Mouse (Mus musculus) frontal cortex, postnatal 25 days (tissue): ENCODE measurements around the gene Klf15.

Source experiments
- DNase-seq, 2 experiments: peaks; one replicate each; pipeline ENCODE4 v3.0.0; 2022; ENCODE audit warnings: low spot score in 2 of 2

Gene Klf15

DNA sequence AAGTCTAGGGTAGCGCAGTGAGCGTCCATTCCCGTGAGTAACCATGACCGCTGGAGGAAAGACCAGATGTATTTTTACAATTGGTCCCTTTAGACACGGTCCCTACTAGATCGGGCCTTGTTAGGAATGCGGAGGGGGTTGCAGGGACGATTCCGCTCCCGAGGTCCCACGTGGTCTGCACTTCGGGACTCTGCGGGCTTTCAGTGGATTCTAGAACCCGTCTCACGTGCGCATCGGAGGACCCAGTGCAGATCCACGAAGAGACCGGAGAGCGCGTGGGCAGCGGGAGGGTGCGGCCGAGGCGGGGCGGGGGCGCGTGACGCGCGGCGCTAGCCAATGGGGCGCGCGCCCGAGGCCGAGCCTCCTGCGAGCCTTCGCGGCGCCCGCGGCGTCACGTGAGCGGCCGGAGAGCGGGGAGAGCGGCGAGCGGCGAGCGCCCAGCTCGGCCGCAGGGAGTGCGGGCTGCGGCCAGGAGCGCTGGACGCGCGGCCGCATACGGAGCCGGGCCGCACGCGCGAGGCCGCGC lies at the start of gene Klf15:
Klf15 (plus strand) TSS at position 396 of the 526 bp plus-strand sequence.
- DNase-seq, result peak; percentile 61 to 65

- peak; percentile 60 to 74 for DNase-seq
These were observed 39.8 kb upstream of the Klf15 start for GRCm38 (mm10) chr6:90422565-90422964.

DNA sequence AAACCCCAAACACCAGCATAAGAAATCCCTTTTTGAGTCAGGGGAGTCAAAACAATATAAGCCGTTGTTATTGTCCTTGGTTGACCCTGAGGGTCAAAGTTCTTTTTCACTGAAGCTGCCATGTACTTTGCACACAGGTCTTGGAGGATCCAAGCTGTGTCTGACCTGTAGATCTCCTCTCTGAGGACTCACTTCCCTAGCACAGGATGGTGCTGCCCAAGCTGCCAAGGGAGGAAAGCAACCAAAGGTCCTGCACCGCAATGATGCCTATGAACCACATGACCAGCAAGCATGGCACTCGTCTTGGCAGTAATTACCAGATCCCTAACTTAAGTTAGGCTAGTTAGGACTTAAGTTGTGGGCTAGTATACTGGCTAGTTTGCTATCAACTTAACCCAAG lies 37.0 kb upstream of the Klf15 start:
- no peak for DNase-seq

DNA sequence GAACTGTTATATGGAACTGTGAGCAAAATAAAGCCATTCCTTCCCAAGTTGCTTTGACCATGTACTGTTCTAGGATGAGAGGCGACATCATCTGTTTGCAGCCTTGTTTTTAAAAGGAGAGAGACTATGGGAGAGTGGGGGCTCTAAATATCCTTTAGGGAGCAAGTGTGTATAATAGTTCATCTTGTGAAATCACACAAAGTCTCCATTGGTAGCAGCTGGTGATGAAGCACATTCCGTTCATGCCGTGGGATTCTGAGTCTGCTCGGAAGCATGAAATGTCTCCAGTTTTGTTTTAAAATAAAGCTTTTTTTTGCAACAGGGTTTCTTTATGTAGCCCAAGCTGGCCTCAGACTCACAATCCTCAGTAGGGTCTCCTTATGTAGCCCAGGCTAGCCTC lies 36.4 kb upstream of the Klf15 start:
- no peak for DNase-seq

GRCm38 (mm10) chr6:90428380-90428974 lies 33.9 kb upstream of the Klf15 start, which contains the start of gene Cfap100:
Gene Cfap100, minus strand, starts transcription at chr6:90428797.
- peak; percentile 62 to 68 for DNase-seq

DNA sequence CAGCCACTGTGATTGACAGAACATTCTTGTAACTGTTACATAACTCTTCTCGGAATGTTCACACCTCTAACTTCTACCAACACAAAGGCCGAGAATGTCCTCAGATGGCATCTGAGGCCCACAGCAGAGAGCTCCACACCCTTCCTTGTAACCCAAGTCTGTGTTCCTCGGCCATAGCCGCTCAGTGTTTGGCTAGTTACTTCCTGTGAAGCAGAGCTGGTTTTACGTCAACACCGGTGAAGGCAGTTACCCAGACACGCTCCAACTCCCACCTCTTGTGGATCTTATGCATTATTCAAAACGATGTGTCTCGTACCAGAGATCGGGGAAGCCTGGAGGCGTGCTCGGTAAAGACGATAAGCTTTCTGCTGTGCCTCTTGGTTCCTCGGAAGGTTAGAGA lies 32.5 kb upstream of the Klf15 start:
- peak in 1 of 2 experiments; percentile 27 for DNase-seq

GRCm38 (mm10) chr6:90431487-90431886 lies 30.9 kb upstream of the Klf15 start:
- peak in 1 of 2 experiments; percentile 21 for DNase-seq

DNA sequence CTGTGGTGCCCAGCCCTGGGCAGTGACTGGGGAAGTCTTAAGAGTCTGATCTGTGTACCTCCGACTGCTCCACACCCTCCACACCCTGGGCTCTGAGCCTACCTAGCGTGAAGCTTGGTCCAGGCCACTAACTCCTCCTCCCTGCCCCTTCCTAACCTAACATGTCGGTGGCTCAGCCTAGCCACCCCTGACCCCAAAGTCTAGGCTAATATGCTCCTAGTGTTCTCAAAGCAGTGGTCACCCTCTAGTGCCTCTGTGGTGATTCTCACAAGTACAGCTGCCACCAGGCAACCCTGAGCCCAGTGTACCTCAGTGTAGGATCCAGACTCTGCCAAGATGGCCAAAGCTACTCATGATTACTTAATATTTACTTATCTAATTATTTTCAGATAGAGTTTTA lies 27.7 kb upstream of the Klf15 start:
- no peak for DNase-seq

DNA sequence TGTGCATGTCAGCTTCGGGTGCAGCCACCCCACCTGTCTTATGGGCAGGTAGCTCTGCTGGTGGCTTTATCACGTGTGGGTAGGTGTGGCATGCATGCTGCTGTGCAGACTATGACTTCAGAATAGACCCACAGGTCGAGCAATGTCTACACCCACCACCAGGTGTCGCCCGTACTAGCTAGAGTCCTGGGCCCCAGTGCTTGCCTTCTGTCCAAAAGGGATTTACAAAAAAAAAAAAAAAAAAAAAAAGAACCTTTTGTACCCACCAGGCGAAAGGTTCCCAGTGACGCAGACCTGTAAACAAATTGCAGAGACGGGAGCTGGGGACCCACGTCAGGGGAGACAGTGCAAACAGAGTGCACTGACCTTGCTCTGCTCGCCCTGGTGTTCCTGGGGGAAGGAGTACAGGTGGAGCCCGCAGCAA lies 27.2 kb upstream of the Klf15 start:
- peak; percentile 82 for DNase-seq

- no peak for DNase-seq
These were observed 26.0 kb upstream of the Klf15 start for GRCm38 (mm10) chr6:90436192-90436907.

- DNase-seq, result no peak
These were observed 25.3 kb upstream of the Klf15 start for GRCm38 (mm10) chr6:90437041-90437440.

DNA sequence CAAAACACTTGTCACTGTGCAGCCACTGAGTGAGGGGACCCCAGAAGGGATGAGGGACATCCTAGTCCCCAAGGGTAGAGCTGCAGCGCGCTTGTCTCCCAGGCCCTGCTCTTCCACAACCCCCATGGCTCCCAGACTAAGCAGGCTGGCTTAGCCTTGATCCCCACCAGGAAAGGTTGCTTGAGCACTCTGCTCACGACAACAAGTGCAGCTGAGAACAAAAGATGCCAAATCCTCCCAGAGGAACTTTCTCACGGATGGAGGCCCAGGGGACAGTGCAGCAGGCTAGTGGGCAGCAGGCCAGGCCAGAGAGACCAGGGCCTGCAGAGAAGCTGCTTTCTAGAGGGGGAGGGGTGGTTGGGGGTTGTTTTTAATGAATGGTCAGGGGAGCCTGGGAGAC lies 15.5 kb upstream of the Klf15 start:
- no peak for DNase-seq

DNA sequence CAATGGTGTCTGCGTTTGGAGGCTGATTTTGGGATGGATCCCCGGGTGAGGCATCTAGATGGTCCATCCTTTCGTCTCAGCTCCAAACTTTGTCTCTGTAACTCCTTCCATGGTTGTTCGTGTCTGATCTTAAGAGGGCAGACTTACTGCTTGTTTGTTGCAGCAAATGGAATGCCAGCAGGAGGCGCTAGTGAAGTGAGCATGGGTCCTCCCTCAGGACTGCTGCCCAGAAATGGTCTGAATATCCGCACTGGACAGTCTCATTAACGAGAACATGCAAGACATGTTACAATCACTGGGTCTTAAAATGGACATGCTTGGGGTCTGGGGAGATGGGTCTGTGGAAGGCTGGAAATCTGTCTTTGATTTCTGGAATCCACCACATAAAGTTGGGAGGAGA lies 12.2 kb upstream of the Klf15 start:
- DNase-seq, result peak; percentile 73 to 78

DNA sequence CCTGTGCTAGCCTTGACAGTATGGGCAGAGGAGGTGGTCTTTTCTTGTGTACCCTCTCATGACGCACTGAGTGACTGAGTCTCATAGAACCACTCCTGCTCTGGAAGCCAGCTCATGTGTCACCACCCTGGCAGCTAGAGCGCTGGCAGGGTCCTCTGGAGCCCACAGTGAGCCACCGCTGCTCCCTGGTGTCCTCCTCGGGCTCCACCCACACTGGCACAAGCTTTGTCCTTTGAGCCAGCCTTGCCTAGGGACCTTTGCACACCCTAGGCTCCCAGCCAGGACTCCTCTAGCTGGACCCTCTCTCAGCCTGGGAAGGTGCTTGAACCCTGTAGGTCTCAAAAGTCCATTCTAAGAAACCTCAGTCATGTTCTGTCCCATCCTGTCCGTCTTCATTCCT lies 11.7 kb upstream of the Klf15 start:
- DNase-seq, result no peak

DNA sequence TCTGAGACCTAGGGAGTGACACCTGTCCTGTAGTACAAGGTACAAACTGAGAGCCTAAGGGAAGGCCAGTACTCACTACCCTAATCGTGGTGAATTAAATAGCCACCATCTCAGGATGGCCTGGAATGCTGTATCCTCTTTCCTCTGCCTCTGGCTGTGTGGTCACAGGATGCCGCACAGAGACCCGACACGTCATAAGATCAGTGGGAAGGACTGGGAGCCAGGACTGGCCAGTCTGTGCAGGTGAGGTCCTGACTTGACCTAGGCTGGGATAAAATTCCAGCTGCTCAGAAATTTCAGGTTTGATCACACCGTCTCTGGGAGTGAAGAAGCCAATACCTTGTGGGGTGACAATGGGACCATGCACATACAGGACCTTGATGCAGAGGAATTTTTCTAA lies 10.9 kb upstream of the Klf15 start:
- DNase-seq, result no peak

DNA sequence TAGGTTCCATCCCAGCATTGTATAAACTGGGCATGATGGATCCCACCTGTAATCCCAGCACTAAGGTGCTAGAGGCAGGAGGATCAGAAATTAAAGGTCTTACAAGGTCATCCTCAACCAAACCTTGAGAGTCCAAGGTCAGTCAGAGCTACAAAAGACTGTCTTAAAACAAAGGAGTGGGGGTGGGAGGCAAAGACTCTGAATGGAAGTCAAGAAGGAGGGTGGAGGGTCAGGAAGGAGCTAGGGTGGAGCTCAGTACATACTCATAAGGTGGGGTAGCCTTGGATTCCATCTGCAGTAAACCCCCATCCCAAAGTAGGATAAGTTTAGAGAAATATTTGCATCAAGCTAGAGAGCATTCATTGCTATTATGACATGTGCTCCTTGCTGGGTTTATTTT lies 9.8 kb upstream of the Klf15 start:
- DNase-seq, result no peak

DNA sequence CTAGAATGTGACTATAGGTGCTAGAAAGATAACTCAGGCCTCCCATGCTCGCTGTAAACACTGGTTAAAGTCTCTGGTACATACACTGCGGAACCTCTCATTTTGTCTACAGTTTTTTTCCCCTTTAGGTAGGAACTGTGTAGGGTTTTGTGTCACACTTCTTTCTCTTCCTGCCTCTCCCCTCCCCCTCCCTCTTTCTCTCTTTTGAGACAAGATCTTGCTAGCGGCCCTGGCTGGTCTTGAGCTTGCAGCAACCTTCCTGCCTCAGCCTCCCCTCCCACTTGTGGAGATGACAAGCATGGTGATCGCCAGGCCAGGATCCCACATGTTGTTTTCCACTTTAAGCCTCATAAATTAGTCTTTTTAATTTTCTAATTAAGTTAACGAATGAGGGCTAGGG lies 8.6 kb upstream of the Klf15 start:
- DNase-seq, result no peak

- DNase-seq, result no peak
These were observed 5.0 kb upstream of the Klf15 start for GRCm38 (mm10) chr6:90457421-90457820.

DNA sequence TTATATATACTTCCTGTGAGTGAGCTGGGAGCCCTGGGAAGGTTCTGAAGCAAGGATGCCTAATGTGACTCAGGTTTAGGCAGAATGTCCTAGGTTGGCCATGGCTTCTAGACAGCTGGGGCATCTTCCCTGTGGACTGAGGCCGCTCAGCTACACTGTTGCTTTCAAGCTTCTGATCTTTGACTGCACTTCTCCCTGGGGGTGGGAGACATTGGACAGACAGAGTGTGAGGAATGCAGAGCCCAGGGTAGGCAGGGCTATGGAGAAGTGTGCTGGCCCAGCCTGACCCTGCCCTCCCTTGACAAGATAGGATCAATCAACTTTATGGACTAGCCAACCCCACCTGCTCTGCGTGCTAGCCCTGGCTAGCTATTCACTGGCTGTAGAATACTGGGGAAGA lies 1.2 kb upstream of the Klf15 start:
- no peak for DNase-seq

DNA sequence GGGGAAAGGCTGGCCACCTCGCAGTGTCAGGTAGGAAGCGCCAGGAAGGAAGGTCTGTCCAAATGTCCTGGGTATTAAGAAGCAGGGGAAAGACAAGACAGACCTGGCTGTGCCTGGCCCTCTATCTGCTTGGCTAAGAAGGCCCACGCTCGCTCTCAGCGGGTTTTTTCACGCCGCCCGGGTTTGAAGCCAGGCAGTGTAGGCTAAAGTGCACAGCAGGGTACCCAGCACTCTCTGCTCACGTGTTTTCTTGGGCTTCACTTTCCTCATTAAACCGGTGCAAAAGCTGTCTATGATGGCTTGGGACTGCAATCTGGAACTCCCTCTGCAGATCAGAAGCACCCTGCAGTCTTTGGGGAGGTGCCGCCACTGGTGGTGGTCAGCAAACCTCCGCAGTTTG lies 605 bp upstream of the Klf15 start:
- DNase-seq, result no peak

DNA sequence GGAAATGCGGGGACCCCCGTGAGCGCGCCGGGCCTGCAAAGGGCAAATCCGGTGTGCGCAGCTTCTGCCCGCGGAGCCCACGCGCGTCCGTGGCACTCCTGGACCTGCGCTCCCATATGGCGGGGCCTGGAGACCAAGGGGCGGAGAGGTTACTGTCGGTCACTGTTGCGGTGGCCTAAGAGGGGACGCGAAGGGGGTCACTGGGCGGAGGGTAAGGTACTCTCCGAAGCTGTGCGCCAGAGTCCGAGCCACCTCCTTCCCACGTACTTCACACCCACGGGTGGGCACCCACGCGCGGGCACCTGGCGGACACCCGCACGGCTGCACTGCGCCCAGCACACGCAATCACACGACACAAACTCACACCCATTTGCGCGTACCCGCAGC lies 458 bp downstream of the Klf15 start:
- no peak for DNase-seq

GRCm38 (mm10) chr6:90463228-90463862 lies 969 bp downstream of the Klf15 start:
- DNase-seq, result peak; percentile 53 to 68

DNA sequence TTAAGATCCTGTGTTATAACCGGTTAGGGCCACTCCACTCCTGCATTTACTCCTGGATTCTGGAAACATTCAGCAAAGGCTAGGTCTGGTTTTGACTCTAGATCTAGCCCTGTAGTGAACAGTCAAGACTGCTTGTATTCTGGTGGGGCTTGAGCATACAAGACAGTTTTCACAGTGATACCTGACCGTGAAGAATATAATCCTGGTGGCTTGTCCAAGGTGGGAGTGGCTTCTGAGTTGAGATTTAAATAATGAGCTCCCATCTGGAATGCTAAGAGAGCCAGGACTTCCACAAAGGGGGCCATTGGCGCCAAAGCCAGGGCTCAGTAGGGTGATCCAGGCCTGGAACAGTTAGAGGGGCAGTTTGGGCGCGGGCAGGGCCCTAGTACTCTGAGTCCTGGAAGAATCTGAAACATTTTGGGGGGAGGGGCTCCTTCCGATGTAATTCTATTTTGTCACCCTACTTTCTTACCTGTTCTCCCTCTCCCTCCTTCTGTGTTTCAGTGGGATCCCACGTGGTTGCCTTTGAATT lies 1.6 kb downstream of the Klf15 start:
- no peak for DNase-seq
